23 mouse cellular contexts compared by ENCODE assay signal in genomic region chr14:123359691-123360090, GRCm38 (mm10).
DNase-seq lines count a peak whose midpoint lies in the region; ATAC-seq and TF ChIP-seq lines count a peak whose summit lies in the region.
"Had no signal": no experiment of that assay in that cellular context is flagged by ENCODE, and none has a peak within 500 bp of the region (broad histone marks: within the 10 kb centered on the region; RNA-seq: fewer than 3 reads in every experiment).

No protein-coding gene starts in this region.

- no peak for DNase-seq in forebrain, embryonic 11.5 days (ENCODE audit: low spot score)
- no peak for DNase-seq in forebrain, embryonic 10.5 days (ENCODE audit: extremely low spot score, low spot score)
- DNase-seq in brain, embryonic 14.5 days (ENCODE audit: low read depth): peak; percentile 56
- peak; percentile 22 for DNase-seq in forebrain, embryonic 14.5 days (ENCODE audit: low spot score)
- no peak for DNase-seq in forebrain, postnatal 0 days
- DNase-seq in left cerebral cortex, postnatal 4 days: no peak
- DNase-seq in left cerebral cortex, postnatal 36 days (ENCODE audit: low spot score in 2 of 2): no peak
- DNase-seq: adrenal gland, adult 8-10 months; adrenal gland, postnatal 14 days; adrenal gland, postnatal 36 days; B cell, adult 2 months; cerebellum, adult 11-12 months; cerebellum, adult 2 months; cerebellum, adult 9-10 months; cerebellum, postnatal 10 days; cerebellum, postnatal 25 days had no signal

- H3K9ac ChIP-seq in forebrain, embryonic 11.5 days (ENCODE audit: low read length): no peak overlapping the region
- H3K9ac ChIP-seq in forebrain, embryonic 14.5 days (ENCODE audit: low read length): no peak overlapping the region
- no peak overlapping the region for H3K9ac ChIP-seq in forebrain, postnatal 0 days
- H3K9ac ChIP-seq: embryonic facial prominence, embryonic 12.5 days had no signal

- TF ChIP-seq CTCF in brain, embryonic 14.5 days (IDR thresholded peaks at IDR 0.05; ENCODE audit: borderline replicate concordance, extremely low read depth, insufficient read depth, insufficient read length): no peak
- no peak for TF ChIP-seq CTCF in forebrain, postnatal 0 days (IDR thresholded peaks at IDR 0.05; ENCODE audit: low read depth)

- no peaks in the 10 kb centered on the region for H3K9me3 ChIP-seq in forebrain, embryonic 11.5 days (ENCODE audit: control insufficient read depth, low read length)
- no peaks in the 10 kb centered on the region for H3K9me3 ChIP-seq in forebrain, embryonic 10.5 days
- H3K9me3 ChIP-seq in forebrain, embryonic 14.5 days (replicated peaks; ENCODE audit: control insufficient read depth, low read length): no peaks in the 10 kb centered on the region
- no peaks in the 10 kb centered on the region for H3K9me3 ChIP-seq in forebrain, postnatal 0 days (ENCODE audit: low read length)
- H3K9me3 ChIP-seq: embryonic facial prominence, embryonic 10.5 days; embryonic facial prominence, embryonic 12.5 days; G1E had no signal

- WGBS in forebrain, embryonic 11.5 days: 74% methylated on average over 1 of the region's 1 CpGs
- WGBS in forebrain, embryonic 10.5 days: 85% methylated on average over 1 of the region's 1 CpGs
- WGBS in forebrain, embryonic 14.5 days: 36% methylated on average over 1 of the region's 1 CpGs
- 40% methylated on average over 1 of the region's 1 CpGs for WGBS in forebrain, postnatal 0 days

- TF ChIP-seq POLR2A in brain, embryonic 14.5 days (IDR thresholded peaks at IDR 0.05; ENCODE audit: borderline replicate concordance, extremely low read depth, insufficient read depth, insufficient read length, poor library complexity, severe bottlenecking): no peak

- no peaks in the 10 kb centered on the region for H3K27me3 ChIP-seq in forebrain, embryonic 11.5 days (ENCODE audit: control insufficient read depth, insufficient read depth, low read length)
- no peaks in the 10 kb centered on the region for H3K27me3 ChIP-seq in forebrain, embryonic 10.5 days (ENCODE audit: poor library complexity, severe bottlenecking)
- no peaks in the 10 kb centered on the region for H3K27me3 ChIP-seq in forebrain, embryonic 14.5 days (replicated peaks; ENCODE audit: control insufficient read depth, insufficient read depth, low read length)
- H3K27me3 ChIP-seq in forebrain, postnatal 0 days (ENCODE audit: insufficient read depth, low read length): no peaks in the 10 kb centered on the region
- H3K27me3 ChIP-seq: CH12.LX; embryonic facial prominence, embryonic 12.5 days had no signal

- no peak overlapping the region for H3K4me2 ChIP-seq in forebrain, embryonic 11.5 days (ENCODE audit: low read depth, low read length, severe bottlenecking)
- no peak overlapping the region for H3K4me2 ChIP-seq in forebrain, embryonic 14.5 days (ENCODE audit: low read length)
- H3K4me2 ChIP-seq in forebrain, postnatal 0 days (ENCODE audit: low read depth): no peak overlapping the region
- H3K4me2 ChIP-seq: embryonic facial prominence, embryonic 12.5 days had no signal

- no peak overlapping the region for H3K4me3 ChIP-seq in forebrain, embryonic 11.5 days (ENCODE audit: low read depth, low read length)
- no peak overlapping the region for H3K4me3 ChIP-seq in forebrain, embryonic 10.5 days
- H3K4me3 ChIP-seq in forebrain, embryonic 14.5 days (ENCODE audit: low read depth, low read length): no peak overlapping the region
- H3K4me3 ChIP-seq in forebrain, postnatal 0 days (ENCODE audit: low read depth, low read length): no peak overlapping the region
- H3K4me3 ChIP-seq: embryonic facial prominence, embryonic 10.5 days; embryonic facial prominence, embryonic 12.5 days had no signal

- ATAC-seq in forebrain, embryonic 11.5 days (replicated peaks; ENCODE audit: low FRiP score): peak; percentile 42; the same call in 1 of the 2 replicates
- ATAC-seq in forebrain, embryonic 14.5 days: peak; percentile 77
- peak; percentile 18; the same call in 1 of the 2 replicates for ATAC-seq in forebrain, postnatal 0 days
- ATAC-seq: activated CD4-positive, CD25-positive, alpha-beta regulatory T cell, adult 4 months; CD4-positive, CD25-positive, alpha-beta regulatory T cell, adult 4 months; Patski had no signal

- no peak overlapping the region for H3K27ac ChIP-seq in forebrain, embryonic 11.5 days (ENCODE audit: low read depth, low read length)
- no peak overlapping the region for H3K27ac ChIP-seq in forebrain, embryonic 10.5 days
- no peak overlapping the region for H3K27ac ChIP-seq in forebrain, embryonic 14.5 days (ENCODE audit: low read depth, low read length)
- H3K27ac ChIP-seq in forebrain, postnatal 0 days (ENCODE audit: low read depth, low read length): no peak overlapping the region
- H3K27ac ChIP-seq: embryonic facial prominence, embryonic 10.5 days; embryonic facial prominence, embryonic 12.5 days had no signal

- H3K4me1 ChIP-seq in forebrain, embryonic 11.5 days (replicated peaks; ENCODE audit: control insufficient read depth, insufficient read depth, low read length): no peaks in the 10 kb centered on the region
- H3K4me1 ChIP-seq in forebrain, embryonic 10.5 days: no peaks in the 10 kb centered on the region
- H3K4me1 ChIP-seq in forebrain, embryonic 14.5 days (ENCODE audit: control insufficient read depth, insufficient read depth, low read length): no peaks in the 10 kb centered on the region
- no peaks in the 10 kb centered on the region for H3K4me1 ChIP-seq in forebrain, postnatal 0 days (ENCODE audit: insufficient read depth)
- H3K4me1 ChIP-seq: embryonic facial prominence, embryonic 10.5 days; embryonic facial prominence, embryonic 12.5 days had no signal

- H3K36me3 ChIP-seq in forebrain, embryonic 11.5 days (ENCODE audit: control insufficient read depth, insufficient read depth, low read length): no peaks in the 10 kb centered on the region
- H3K36me3 ChIP-seq in forebrain, embryonic 10.5 days (replicated peaks): no peaks in the 10 kb centered on the region
- no peaks in the 10 kb centered on the region for H3K36me3 ChIP-seq in forebrain, embryonic 14.5 days (ENCODE audit: control insufficient read depth, insufficient read depth, low read length)
- no peaks in the 10 kb centered on the region for H3K36me3 ChIP-seq in forebrain, postnatal 0 days (ENCODE audit: insufficient read depth)
- H3K36me3 ChIP-seq: embryonic facial prominence, embryonic 10.5 days; embryonic facial prominence, embryonic 12.5 days; G1E had no signal

- intact Hi-C loops in left cerebral cortex, postnatal 4 days (cut with DNase I): no loop called here
- intact Hi-C loops in left cerebral cortex, postnatal 36 days (cut with DNase I): no loop called here

Comparison
In these comparisons a context has a peak if more than half of its experiments do, and no peak if none do; other contexts are left out.
1. DNase-seq: peak in brain, embryonic 14.5 days (single experiment) and forebrain, embryonic 14.5 days (single experiment); none in forebrain, embryonic 11.5 days (single experiment), forebrain, embryonic 10.5 days (single experiment), forebrain, postnatal 0 days (single experiment), left cerebral cortex, postnatal 4 days (single experiment) and left cerebral cortex, postnatal 36 days (0 of 2).
2. ATAC-seq: peak in every context shown above with its lines; median percentile 77 in forebrain, embryonic 14.5 days; 42 in forebrain, embryonic 11.5 days; 18 in forebrain, postnatal 0 days.